Mouse (Mus musculus) hindbrain, embryonic 13.5 days (tissue): Measurements from ENCODE around the gene Mars. TPM values are rescaled to one million over a fixed set of nuclear protein-coding genes. Genes with fewer than 3 reads are reported as not detected.

Experiments used
- ATAC-seq: fragments of 200-750 bp; cut with Nextera tagmentation; 2 replicates; pipeline ENCODE4 v1.8.0; 2017; ENCODE audit warnings: moderate TSS enrichment; ENCODE audit not compliant: low FRiP score
- H3K27ac ChIP-seq: fragments of 300-500 bp; sonication (generic); 2 replicates; pipeline ENCODE4 v1.5.1; 2015; ENCODE audit warnings: inconsistent platforms, mild to moderate bottlenecking, moderate library complexity
- H3K27me3 ChIP-seq: fragments of 300-500 bp; sonication (generic); 2 replicates; pipeline ENCODE4 v1.6.1; 2015; ENCODE audit warnings: mild to moderate bottlenecking, inconsistent platforms
- H3K36me3 ChIP-seq: fragments of 300-500 bp; sonication (generic); 2 replicates; pipeline ENCODE4 v1.6.1; 2015; ENCODE audit warnings: mild to moderate bottlenecking, inconsistent platforms
- H3K4me1 ChIP-seq: fragments of 300-500 bp; sonication (generic); replicated peaks from 2 replicates; pipeline ENCODE4 v1.6.1; 2015; ENCODE audit warnings: inconsistent platforms
- H3K4me2 ChIP-seq: fragments of 300-500 bp; sonication (generic); 2 replicates; pipeline ENCODE4 v1.6.1; 2015; ENCODE audit warnings: inconsistent platforms, mild to moderate bottlenecking, moderate library complexity
- H3K4me3 ChIP-seq: fragments of 300-500 bp; sonication (generic); 2 replicates; pipeline ENCODE4 v1.5.1; 2015; ENCODE audit warnings: mild to moderate bottlenecking, inconsistent platforms
- H3K9ac ChIP-seq: fragments of 300-500 bp; sonication (generic); 2 replicates; pipeline ENCODE4 v1.6.1; 2015; ENCODE audit warnings: mild to moderate bottlenecking, inconsistent platforms
- H3K9me3 ChIP-seq: fragments of 300-500 bp; sonication (generic); 2 replicates; pipeline ENCODE4 v1.6.1; 2016; ENCODE audit warnings: inconsistent platforms
- WGBS: fragments of 180-500 bp; shearing (Covaris S2); methylation state at CpG from one replicate; pipeline ENCODE4 v1.1.7; 2015; 5-methylcytosine and 5-hydroxymethylcytosine counted together
- polyA plus RNA-seq: library from polyadenylated mRNA; unstranded; fragments of >200 nt; fragmentation: Nextera tagmentation; extraction: Ambion mirVana; gene quantifications from 2 replicates; pipeline ENCODE4 v1.2.1, GENCODE M21; 2015

The Mars gene
- polyA plus RNA-seq: 116 and 119 TPM in 2 replicates

DNA sequence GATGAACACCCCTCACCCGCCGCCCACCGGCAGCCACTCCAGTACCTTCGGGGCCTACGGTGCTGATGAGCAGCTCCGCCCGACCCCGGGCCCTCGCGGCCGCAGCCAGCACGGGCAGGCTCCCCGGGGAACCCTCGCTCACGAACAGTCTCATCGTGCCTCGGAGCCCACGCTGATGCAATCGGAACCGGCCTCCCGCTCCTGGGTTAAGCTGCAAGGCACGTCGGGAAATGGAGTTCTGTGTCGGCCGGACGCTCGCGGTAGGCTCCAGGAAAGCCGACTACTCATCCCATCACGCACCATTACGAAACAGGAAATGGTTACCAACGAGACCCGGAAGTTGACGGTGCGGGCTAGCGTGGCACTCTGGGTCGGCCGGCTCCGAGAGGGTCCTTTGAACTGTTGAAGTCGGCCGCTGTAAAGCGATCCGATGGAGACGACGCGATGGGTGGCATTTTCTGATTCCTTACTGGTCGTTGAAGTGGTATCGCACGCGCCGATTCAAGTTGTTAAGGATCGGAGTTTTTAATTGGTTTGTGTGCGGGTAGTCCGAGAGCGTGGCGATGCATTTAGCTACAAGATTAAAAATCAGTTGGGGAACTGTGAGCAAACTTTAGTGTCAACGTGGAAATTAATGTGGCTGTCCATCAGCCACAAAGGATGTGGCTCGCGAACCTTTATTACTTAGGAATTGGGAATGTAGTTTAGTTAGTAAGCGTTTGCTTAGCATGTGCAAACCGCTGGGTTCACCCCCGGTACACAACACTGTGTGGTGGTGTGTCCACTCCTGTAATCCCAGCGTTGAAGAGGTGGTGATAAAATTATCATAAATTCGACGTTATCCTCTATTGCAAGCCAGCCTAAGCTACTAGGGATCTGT lies at the start of gene Mars:
Gene Mars (minus strand): TSS at position 311 of the 880 bp plus-strand sequence.
- peak; percentile 96 for ATAC-seq
- H3K4me3 ChIP-seq: peak within 1 kb of the TSS; percentile 70
- peak within 1 kb of the TSS; percentile 82 for H3K4me2 ChIP-seq
- no peaks in the 10 kb centered on the region for H3K27me3 ChIP-seq
- H3K4me1 ChIP-seq: peaks cover 14% of the 10 kb centered on the region
- under 1% methylated on average over 65 of the region's 65 CpGs for WGBS
- peaks cover 27% of the 10 kb centered on the region for H3K36me3 ChIP-seq
- peak within 1 kb of the TSS; percentile 85 for H3K9ac ChIP-seq
- H3K27ac ChIP-seq: peak within 1 kb of the TSS; percentile 85
- H3K9me3 ChIP-seq: no peaks in the 10 kb centered on the region

DNA sequence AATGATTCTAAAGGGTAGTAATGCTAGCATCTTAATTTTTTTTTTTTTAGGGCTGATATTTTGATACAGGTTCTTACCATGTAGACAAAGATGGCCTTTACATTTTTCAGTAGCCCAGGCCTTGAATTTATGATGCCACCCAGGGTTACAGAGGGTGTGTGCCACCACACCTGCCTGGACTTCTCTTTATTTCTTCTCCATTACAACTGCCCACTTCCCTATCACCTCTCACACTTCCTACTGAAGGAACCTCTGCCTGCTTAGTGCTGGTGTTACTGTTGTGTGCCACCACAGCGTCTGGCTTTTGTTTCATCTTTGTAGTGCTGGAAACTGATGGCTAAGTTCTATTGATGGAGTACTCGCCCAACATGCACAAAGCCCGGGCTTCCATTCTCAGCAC lies 49.1 kb upstream of the Mars start:
- ATAC-seq: no peak
- H3K9ac ChIP-seq: no peak overlapping the region
- WGBS: 86% methylated on average over 3 of the region's 3 CpGs
- no peak overlapping the region for H3K4me2 ChIP-seq
- no peak overlapping the region for H3K27ac ChIP-seq
- H3K27me3 ChIP-seq: no peaks in the 10 kb centered on the region
- H3K4me3 ChIP-seq: no peak overlapping the region
- H3K36me3 ChIP-seq: no peaks in the 10 kb centered on the region
- no peaks in the 10 kb centered on the region for H3K9me3 ChIP-seq
- no peaks in the 10 kb centered on the region for H3K4me1 ChIP-seq

DNA sequence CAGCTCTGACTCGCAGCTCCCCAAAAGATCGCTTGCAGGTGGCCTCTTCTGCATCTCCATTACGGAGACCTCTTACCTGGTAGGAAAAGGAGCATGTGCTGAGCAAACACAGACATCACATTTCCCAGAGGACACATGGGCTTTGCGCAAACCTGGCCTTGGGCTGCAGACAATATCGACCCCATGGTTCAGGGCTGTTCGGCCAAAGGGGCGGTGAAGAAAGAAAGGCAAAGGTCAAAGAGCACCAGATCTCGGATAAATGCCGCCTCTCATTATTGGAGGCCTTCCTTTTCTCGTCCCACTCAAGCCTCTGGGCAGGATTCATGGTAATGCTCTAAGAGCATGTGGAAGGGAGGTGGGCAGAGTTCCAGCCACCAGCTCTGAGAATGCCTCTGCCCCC lies 43.8 kb upstream of the Mars start:
- no peak overlapping the region for H3K4me2 ChIP-seq
- H3K9me3 ChIP-seq: no peaks in the 10 kb centered on the region
- ATAC-seq: no peak
- H3K9ac ChIP-seq: no peak overlapping the region
- H3K27ac ChIP-seq: no peak overlapping the region
- WGBS: 36% methylated on average over 10 of the region's 10 CpGs
- peaks cover 9% of the 10 kb centered on the region for H3K27me3 ChIP-seq
- H3K36me3 ChIP-seq: no peaks in the 10 kb centered on the region
- no peak overlapping the region for H3K4me3 ChIP-seq
- 0 out of 2 replicates have a peak, but pooled peaks cover 9% of the 10 kb centered on the region for H3K4me1 ChIP-seq

DNA sequence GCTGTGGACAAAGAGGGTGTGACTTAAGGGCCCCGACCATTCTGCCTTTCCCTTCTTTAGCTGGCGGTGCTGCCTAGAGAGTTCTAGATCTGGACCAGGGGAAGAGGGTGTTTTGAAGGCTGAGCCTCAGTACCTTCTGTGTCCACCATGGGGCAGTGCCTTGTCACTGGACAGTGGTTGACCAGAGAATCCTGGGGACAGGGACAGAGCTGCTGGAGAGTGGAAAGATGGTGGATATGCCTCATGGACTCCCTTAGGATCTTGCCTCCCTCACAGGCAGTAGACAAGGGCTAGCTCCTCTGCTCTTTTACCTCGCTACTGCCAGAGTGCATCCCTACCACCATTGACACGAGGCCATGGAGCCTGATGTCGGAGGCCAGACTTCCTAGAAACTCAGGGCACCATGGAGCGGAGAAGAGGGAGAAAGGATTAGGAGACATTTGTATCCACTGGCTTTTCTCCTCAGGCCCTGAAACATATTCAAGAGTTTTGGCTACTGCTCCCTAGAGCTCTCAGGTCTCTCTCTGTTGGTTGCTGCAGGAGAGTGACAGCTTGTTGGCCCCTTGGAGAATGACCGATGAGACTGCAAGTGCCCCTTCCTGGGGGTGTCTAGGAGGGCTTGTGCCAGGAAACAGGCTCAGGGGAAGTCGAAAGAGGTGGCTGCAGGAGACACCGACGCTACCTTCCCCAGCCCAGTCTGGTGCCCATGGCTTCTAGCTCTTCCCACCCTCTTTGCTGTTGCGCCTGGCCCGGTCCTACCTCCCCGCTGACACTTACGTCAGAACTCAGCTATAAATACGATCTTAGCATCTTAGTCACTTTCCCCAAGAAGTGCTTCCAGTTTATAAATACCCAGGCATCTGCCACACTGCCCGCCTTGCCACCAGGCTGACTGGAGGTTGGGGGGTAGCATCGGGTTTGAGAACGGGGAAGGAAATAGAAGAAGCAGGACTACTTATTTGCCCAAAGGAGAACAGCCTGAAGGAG lies 42.6 kb upstream of the Mars start, which contains the start of gene Inhbe:
Gene Inhbe (minus strand): TSS at position 503 of the 987 bp plus-strand sequence.
- Histone ChIP-seq H3K4me2 (no peak within 1 kb of the TSS), H3K9me3 (no peaks in the 10 kb centered on the region), H3K27ac (no peak within 1 kb of the TSS), H3K27me3 (peaks cover 9% of the 10 kb centered on the region), H3K36me3 (no peaks in the 10 kb centered on the region), H3K9ac (no peak within 1 kb of the TSS), H3K4me3 (no peak within 1 kb of the TSS), H3K4me1 (0 out of 2 replicates have a peak, but pooled peaks cover 9% of the 10 kb centered on the region)
- WGBS: 88% methylated on average over 18 of the region's 18 CpGs
- no peak for ATAC-seq

DNA sequence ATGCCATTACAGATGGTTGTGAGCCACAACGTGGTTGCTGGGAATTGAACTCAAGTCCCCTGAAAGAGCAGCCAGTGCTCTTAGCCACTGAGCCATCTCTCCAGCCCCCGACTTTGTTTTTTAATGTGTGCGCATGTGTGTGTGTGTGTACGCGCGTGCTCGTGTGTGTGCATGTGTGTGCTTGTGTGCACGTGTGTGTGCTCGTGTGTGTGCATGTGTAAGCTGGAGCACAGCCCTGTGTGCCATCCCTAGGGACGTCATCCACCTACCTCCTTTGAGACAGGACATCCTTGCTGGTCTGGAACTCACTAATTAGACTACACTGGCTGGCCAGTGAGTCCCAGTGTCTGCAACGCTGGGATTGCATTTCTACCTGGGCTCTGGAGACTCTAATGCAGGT lies 41.2 kb upstream of the Mars start:
- ATAC-seq: no peak
- no peaks in the 10 kb centered on the region for H3K36me3 ChIP-seq

DNA sequence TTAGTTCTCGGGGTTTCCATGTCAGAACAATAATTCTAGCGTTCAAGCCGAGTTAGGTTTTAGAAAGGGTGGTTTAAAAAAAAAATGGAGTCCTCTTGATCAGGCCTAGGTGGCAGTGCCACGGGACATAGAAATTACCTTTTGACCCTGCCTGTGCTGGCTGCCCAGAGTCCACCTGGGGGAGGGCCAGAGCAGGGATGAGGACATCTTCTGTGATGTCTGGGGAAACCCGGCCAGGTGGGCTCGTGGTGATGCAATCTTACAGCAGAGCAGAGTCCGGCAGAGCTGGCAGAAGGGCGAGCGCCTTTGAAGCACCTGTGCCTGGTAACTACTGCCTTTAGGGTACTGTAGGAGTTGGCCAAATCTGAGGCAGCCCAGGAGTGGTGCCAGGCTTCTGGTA lies 40.6 kb upstream of the Mars start:
- Histone ChIP-seq H3K27me3 (peaks cover 9% of the 10 kb centered on the region), H3K9ac (no peak overlapping the region), H3K36me3 (no peaks in the 10 kb centered on the region), H3K27ac (no peak overlapping the region), H3K4me3 (no peak overlapping the region), H3K4me2 (no peak overlapping the region), H3K4me1 (0 out of 2 replicates have a peak, but pooled peaks cover 9% of the 10 kb centered on the region), H3K9me3 (no peaks in the 10 kb centered on the region)
- 86% methylated on average over 9 of the region's 9 CpGs for WGBS
- ATAC-seq: no peak

More for the DNA sequence above, 41.2 kb upstream of the Mars start:
- Histone ChIP-seq H3K27me3 (peaks cover 9% of the 10 kb centered on the region), H3K4me1 (0 out of 2 replicates have a peak, but pooled peaks cover 9% of the 10 kb centered on the region), H3K4me3 (no peak overlapping the region), H3K27ac (no peak overlapping the region), H3K9me3 (no peaks in the 10 kb centered on the region), H3K4me2 (no peak overlapping the region), H3K9ac (no peak overlapping the region)
- WGBS: 89% methylated on average over 11 of the region's 11 CpGs

DNA sequence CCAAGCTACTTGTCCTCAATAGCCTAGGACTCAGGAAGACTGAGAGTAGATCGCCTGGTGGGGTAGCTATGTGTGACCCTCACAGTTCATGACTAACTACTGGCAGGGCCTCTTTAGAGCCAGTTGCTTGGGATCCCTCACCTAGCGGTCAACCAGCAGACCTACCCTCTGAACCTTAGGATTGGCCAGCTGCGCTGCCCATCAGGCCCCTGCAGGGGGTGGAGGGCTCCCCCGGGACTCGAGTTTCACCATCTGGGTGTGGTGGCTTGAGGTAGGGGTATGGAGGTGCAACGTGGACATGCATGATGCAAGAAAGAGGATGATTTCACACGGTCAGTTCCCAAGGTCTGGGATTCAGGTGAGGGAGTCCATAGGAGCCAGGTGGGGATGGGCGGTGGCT lies 40.1 kb upstream of the Mars start:
- Histone ChIP-seq H3K36me3 (no peaks in the 10 kb centered on the region), H3K4me3 (no peak overlapping the region), H3K4me1 (0 out of 2 replicates have a peak, but pooled peaks cover 9% of the 10 kb centered on the region), H3K9me3 (no peaks in the 10 kb centered on the region), H3K27me3 (peaks cover 9% of the 10 kb centered on the region), H3K27ac (no peak overlapping the region), H3K4me2 (no peak overlapping the region), H3K9ac (no peak overlapping the region)
- ATAC-seq: no peak
- 71% methylated on average over 8 of the region's 8 CpGs for WGBS

DNA sequence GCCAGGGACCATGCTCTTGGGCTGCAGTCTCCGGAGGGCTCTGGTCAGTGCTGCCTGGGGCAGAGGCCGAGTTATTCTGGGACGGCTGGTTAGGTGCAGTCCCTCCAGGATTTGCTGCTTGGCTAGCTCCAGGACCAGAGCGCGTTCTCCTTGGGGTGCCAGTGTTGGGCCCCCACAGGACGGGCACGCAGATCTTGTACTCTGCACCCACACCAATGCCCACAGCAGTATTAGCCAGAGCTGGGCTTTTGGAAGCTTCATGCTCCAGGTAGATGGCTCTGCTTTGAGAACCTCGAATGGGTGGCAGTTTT lies 39.7 kb upstream of the Mars start:
- no peak for ATAC-seq
- Histone ChIP-seq H3K27me3 (peaks cover 9% of the 10 kb centered on the region), H3K9ac (no peak overlapping the region), H3K4me3 (no peak overlapping the region), H3K4me1 (0 out of 2 replicates have a peak, but pooled peaks cover 9% of the 10 kb centered on the region), H3K9me3 (no peaks in the 10 kb centered on the region), H3K36me3 (no peaks in the 10 kb centered on the region), H3K4me2 (peak overlapping the region; percentile 49; the same call in 1 of the 2 replicates), H3K27ac (no peak overlapping the region)
- WGBS: 90% methylated on average over 8 of the region's 8 CpGs

DNA sequence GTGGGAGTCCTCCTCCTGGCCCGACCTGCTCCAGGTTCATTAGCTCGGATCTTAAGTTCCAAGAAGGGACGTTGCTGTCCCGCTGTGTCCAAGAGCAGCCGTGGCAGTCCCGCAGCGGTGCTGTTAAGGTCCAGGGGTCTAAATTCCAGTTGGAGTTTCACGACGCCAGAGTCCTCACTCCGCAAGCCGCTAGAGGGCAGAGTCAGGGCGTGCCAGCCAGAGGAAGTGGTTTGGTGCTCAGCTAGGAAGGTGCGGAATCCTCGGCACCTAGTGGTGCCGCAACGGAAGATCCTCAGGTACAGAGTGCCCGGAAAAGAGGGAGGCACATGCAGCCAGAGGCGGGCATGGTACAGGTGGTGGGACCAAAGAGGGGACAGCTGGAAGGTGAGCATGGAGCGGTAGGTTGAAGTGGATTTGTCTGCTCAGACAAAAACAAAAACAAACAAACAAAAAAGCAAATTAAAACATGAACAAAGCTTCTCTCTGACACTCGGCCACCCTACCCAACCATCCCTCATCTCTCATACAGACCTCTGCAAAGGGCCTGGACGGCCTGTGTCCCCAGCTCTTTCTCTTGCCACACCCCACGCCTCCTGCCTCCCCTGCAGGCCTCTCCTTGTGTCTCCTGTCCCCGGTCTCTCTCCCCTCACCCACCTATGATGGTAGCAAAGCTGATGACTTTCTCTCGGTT lies 39.2 kb upstream of the Mars start:
- Histone ChIP-seq H3K27me3 (peaks cover 9% of the 10 kb centered on the region), H3K4me3 (peak overlapping the region; percentile 24; the same call in 1 of the 2 replicates), H3K4me2 (peak overlapping the region; percentile 49), H3K9me3 (no peaks in the 10 kb centered on the region), H3K4me1 (0 out of 2 replicates have a peak, but pooled peaks cover 9% of the 10 kb centered on the region), H3K9ac (peak overlapping the region; percentile 51; the same call in 1 of the 2 replicates), H3K27ac (no peak overlapping the region), H3K36me3 (no peaks in the 10 kb centered on the region)
- ATAC-seq: peak; percentile 83
- WGBS: 12% methylated on average over 24 of the region's 24 CpGs

DNA sequence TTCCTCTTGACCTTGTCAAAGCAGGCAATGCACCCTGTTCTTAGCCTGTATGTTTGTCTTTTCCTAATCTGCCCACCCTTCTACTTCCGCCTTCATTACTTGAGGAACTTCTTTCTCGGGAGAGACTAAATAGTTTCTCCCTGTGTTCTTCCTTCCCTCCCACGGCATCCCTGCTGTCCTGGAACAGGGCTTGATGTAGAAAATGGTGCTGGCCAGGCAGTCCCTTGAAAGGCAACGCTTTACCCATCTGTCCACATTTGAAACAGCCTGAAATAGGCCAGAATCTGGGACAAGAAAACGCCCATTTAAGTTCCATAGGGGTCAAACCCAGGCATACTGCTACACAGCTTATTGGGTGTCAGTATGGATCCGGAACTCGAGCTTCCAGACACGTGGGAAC lies 38.2 kb upstream of the Mars start:
- no peak for ATAC-seq
- WGBS: 78% methylated on average over 8 of the region's 8 CpGs
- Histone ChIP-seq H3K4me1 (0 out of 2 replicates have a peak, but pooled peaks cover 9% of the 10 kb centered on the region), H3K9me3 (no peaks in the 10 kb centered on the region), H3K4me2 (no peak overlapping the region), H3K27me3 (peaks cover 9% of the 10 kb centered on the region), H3K36me3 (no peaks in the 10 kb centered on the region), H3K9ac (no peak overlapping the region), H3K4me3 (no peak overlapping the region), H3K27ac (no peak overlapping the region)

DNA sequence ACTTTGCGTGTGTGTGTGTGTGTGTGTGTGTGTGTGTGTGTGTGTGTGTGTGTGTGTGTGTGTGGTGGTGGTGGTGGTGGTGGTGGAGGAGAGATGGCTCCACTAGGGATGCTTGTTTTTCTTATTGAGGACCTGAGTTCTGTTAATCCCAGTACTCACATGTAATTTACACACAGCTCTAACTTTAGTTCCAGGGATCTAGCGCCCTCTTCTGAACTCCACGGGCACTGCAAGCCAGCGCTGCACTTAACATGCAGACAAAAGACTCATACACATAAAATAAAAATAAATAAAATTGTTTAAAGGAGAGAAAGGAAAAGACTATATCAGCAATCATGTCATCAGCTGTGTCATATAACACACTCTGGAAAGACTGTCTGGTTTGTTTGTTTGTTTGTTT lies 37.4 kb upstream of the Mars start:
- H3K36me3 ChIP-seq: no peaks in the 10 kb centered on the region
- no peak overlapping the region for H3K27ac ChIP-seq
- H3K27me3 ChIP-seq: peaks cover 9% of the 10 kb centered on the region
- WGBS: 69% methylated on average over 4 of the region's 4 CpGs
- H3K9ac ChIP-seq: no peak overlapping the region
- no peak overlapping the region for H3K4me2 ChIP-seq
- H3K9me3 ChIP-seq: no peaks in the 10 kb centered on the region
- ATAC-seq: no peak
- 0 out of 2 replicates have a peak, but pooled peaks cover 9% of the 10 kb centered on the region for H3K4me1 ChIP-seq
- H3K4me3 ChIP-seq: no peak overlapping the region
